Mouse (Mus musculus) kidney, embryonic 16.5 days (tissue): ENCODE data around the gene Olfr996. TPM values are rescaled to one million over a fixed set of nuclear protein-coding genes. Genes with fewer than 3 reads are reported as not detected.
"Not testable (repeated sequence)": the region's sequence is repeated elsewhere in the genome, so short reads cannot be mapped to it uniquely, and the experiment has no call there.

Experiments
- ATAC-seq: fragments of 200-750 bp; cut with Nextera tagmentation; 2 replicates; pipeline ENCODE4 v1.8.0; 2017; ENCODE audit warnings: moderate TSS enrichment; ENCODE audit not compliant: low FRiP score, low TSS enrichment
- H3K27ac ChIP-seq: fragments of 300-500 bp; sonication (generic); 2 replicates; pipeline ENCODE4 v1.5.1; 2014; ENCODE audit warnings: low read length
- H3K27me3 ChIP-seq: fragments of 300-500 bp; sonication (generic); 2 replicates; pipeline ENCODE4 v1.6.1; 2014; ENCODE audit warnings: low read length, control low read depth, mixed read lengths; ENCODE audit not compliant: insufficient read depth
- H3K36me3 ChIP-seq: fragments of 300-500 bp; sonication (generic); 2 replicates; pipeline ENCODE4 v1.6.1; 2014; ENCODE audit warnings: low read length, control low read depth, mixed read lengths; ENCODE audit not compliant: insufficient read depth
- H3K4me1 ChIP-seq: fragments of 300-500 bp; sonication (generic); 2 replicates; pipeline ENCODE4 v1.6.1; 2014; ENCODE audit warnings: low read length, control low read depth, mixed read lengths; ENCODE audit not compliant: insufficient read depth
- H3K4me2 ChIP-seq: fragments of 300-500 bp; sonication (generic); replicated peaks from 2 replicates; pipeline ENCODE4 v1.6.1; 2014; ENCODE audit warnings: low read depth, low read length
- H3K4me3 ChIP-seq: fragments of 300-500 bp; sonication (generic); 2 replicates; pipeline ENCODE4 v1.5.1; 2014; ENCODE audit warnings: mild to moderate bottlenecking, low read length
- H3K9ac ChIP-seq: fragments of 300-500 bp; sonication (generic); replicated peaks from 2 replicates; pipeline ENCODE4 v1.6.1; 2014; ENCODE audit warnings: low read length
- H3K9me3 ChIP-seq: fragments of 300-500 bp; sonication (generic); 2 replicates; pipeline ENCODE4 v1.6.1; 2016; ENCODE audit warnings: low read length, control low read depth
- WGBS: fragments of 180-500 bp; shearing (Covaris S2); extraction: QIAGEN DNeasy Blood & Tissue Kit; methylation state at CpG from one replicate; pipeline ENCODE4 v1.1.7; 2014; 5-methylcytosine and 5-hydroxymethylcytosine counted together
- polyA plus RNA-seq: library from polyadenylated mRNA; unstranded; fragments of >200 nt; fragmentation: Nextera tagmentation; extraction: Ambion mirVana; gene quantifications from 2 replicates; pipeline ENCODE4 v1.2.1, GENCODE M21; 2015

Gene Olfr996
- not detected in 2 replicates for polyA plus RNA-seq

DNA sequence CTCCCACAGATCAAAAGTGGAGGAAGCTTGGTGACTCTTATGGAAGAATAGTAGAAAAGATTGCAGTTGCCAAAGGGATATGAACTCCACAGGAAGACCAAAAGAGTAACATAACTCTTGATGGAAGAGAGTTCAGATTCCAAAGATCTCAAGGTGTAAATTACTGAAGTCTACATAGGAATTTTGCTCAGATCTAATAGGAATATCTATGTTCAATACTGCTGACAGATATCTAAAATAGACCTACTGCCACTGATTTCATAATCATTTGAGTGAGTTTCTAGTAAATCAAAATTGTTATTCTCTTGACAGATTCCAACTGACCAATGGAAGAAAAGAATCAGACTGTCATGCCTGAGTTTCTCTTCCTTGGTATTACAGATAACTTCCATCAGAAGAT is at the start of gene Olfr996:
Gene Olfr996, plus strand, starts transcription at position 301 of the 400 bp plus-strand sequence.
- no peak for ATAC-seq
- Histone ChIP-seq H3K9me3 (no peaks in the 10 kb centered on the region), H3K27ac (no peak within 1 kb of the TSS), H3K4me3 (no peak within 1 kb of the TSS), H3K4me1 (no peaks in the 10 kb centered on the region), H3K9ac (no peak within 1 kb of the TSS), H3K4me2 (no peak within 1 kb of the TSS), H3K27me3 (no peaks in the 10 kb centered on the region), H3K36me3 (no peaks in the 10 kb centered on the region)

DNA sequence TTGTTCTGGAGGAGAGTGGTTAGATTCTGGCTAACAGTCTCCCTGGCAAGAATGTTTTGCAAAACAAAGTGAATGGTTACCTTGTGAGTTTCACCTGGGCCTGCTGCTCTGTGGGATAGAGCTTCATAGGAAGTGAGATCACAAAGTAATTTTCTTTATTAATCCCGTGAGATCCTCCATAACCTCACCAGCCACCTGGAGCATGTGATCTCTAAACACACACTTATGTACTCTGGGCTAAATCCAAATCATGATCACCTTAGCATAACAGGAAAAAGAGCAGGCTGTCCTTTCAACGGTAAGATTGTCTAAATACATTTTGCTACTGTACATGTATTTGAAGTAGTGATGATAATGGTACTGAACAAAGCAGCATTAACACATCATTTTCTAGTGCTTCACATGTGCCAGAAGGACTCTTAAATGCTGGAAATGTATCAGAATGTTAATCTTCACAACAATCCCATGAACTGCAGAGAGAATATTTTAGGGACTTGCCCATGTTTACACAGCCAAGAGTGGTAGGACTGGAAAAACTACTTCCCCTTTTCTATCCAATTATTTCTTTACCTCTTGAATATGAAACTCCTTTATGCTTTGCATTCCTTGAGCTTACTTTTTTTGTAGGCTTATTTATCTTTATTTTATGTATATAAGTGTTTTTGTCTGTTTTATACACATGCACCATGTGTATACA is 46.8 kb upstream of the Olfr996 start:
- H3K9ac ChIP-seq: no peak overlapping the region
- no peak overlapping the region for H3K4me3 ChIP-seq
- 84% methylated on average over 2 of the region's 2 CpGs for WGBS
- ATAC-seq: no peak
- no peaks in the 10 kb centered on the region for H3K9me3 ChIP-seq
- no peaks in the 10 kb centered on the region for H3K36me3 ChIP-seq
- no peaks in the 10 kb centered on the region for H3K27me3 ChIP-seq
- no peak overlapping the region for H3K4me2 ChIP-seq
- H3K4me1 ChIP-seq: no peaks in the 10 kb centered on the region
- H3K27ac ChIP-seq: no peak overlapping the region

DNA sequence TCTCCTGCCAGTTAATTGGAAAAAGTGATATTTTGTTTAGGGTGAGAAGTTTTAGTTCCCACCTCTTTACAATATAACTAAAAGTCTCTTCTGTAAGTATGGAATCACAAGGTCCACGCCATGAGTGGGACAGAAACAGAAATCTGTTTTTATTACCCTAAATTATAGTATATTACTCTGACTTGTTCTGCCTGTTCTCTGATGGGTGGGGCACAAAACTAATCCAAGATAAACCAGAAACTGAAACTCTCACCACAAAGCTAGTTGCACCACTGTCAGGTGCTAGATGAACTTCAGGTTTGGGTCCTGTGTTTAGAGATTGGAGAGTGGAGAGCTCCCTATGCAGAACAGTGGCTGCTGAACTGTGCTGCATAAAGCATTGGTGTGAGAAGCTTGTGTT is 45.1 kb upstream of the Olfr996 start:
- no peak for ATAC-seq
- Histone ChIP-seq H3K9ac (no peak overlapping the region), H3K4me2 (no peak overlapping the region), H3K4me1 (no peaks in the 10 kb centered on the region), H3K4me3 (no peak overlapping the region), H3K27me3 (no peaks in the 10 kb centered on the region), H3K36me3 (no peaks in the 10 kb centered on the region), H3K9me3 (no peaks in the 10 kb centered on the region), H3K27ac (no peak overlapping the region)
- WGBS: 84% methylated on average over 1 of the region's 1 CpGs

DNA sequence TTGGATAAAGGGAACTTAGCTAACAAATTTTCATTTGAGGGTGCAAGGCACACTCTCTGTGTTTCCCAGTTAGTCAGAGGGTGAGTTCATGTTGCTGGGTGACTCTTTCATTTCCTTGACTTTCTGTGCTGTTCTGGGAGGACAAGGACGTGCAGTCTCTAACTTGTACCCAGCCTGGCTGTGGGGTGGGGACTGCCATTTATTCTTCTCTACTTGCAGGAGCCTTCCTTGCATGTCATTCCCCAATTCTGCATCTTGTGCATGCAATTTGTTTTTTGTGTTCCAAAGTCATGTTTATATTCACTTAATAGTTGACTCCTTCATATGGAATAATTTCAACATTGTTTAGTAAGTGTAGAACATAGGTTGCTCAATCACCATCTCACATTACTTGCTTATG is 24.2 kb upstream of the Olfr996 start:
- ATAC-seq: no peak
- no peak overlapping the region for H3K9ac ChIP-seq
- no peak overlapping the region for H3K4me2 ChIP-seq
- 59% methylated on average over 1 of the region's 1 CpGs for WGBS
- no peaks in the 10 kb centered on the region for H3K4me1 ChIP-seq
- no peak overlapping the region for H3K4me3 ChIP-seq
- H3K27me3 ChIP-seq: no peaks in the 10 kb centered on the region
- no peaks in the 10 kb centered on the region for H3K36me3 ChIP-seq
- no peak overlapping the region for H3K27ac ChIP-seq
- H3K9me3 ChIP-seq: no peaks in the 10 kb centered on the region

DNA sequence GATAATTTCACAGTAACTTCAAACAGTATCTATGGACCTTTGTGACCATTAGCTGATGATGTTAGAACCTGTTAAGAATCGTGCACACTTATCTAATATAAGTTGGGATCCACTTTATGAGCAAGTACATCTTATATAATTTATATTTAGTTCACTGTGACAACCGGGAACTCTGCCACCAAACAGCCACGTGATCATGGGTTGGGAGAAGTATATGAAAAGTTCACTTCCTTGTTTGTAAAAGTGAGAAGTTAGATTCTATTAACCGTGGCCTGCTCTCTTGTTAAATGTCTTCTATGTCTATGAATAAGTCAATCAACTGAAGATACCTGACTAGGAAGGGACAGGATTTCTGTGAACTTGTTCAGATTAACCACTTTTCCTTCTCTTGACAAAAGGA is 18.8 kb upstream of the Olfr996 start:
- Histone ChIP-seq H3K9me3 (no peaks in the 10 kb centered on the region), H3K4me1 (no peaks in the 10 kb centered on the region), H3K27ac (no peak overlapping the region), H3K36me3 (no peaks in the 10 kb centered on the region), H3K9ac (no peak overlapping the region), H3K4me2 (no peak overlapping the region), H3K4me3 (no peak overlapping the region), H3K27me3 (no peaks in the 10 kb centered on the region)
- ATAC-seq: no peak
- WGBS: 52% methylated on average over 4 of the region's 4 CpGs

DNA sequence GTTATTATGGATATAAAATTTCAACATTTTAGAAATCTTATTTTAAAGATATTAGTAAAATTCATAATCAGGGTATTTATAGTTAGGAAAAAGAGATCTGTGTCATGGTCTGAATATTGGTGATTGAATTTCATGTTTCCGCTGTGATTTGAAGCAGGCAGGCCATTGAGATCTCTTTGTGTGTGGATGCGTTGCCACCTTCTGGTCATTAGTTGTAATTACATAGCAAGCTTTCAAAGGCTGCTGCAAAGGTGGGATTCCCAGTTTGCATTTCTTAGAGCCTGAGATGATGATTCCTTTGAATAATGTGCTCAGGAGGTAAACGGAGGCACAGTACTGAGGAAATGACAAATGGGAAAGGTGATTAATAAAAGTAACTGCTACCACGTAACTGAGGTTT is 17.8 kb upstream of the Olfr996 start:
- no peak overlapping the region for H3K9ac ChIP-seq
- no peaks in the 10 kb centered on the region for H3K9me3 ChIP-seq
- 22% methylated on average over 4 of the region's 4 CpGs for WGBS
- H3K27ac ChIP-seq: no peak overlapping the region
- no peak for ATAC-seq
- H3K36me3 ChIP-seq: no peaks in the 10 kb centered on the region
- H3K27me3 ChIP-seq: no peaks in the 10 kb centered on the region
- no peaks in the 10 kb centered on the region for H3K4me1 ChIP-seq
- no peak overlapping the region for H3K4me3 ChIP-seq
- no peak overlapping the region for H3K4me2 ChIP-seq

DNA sequence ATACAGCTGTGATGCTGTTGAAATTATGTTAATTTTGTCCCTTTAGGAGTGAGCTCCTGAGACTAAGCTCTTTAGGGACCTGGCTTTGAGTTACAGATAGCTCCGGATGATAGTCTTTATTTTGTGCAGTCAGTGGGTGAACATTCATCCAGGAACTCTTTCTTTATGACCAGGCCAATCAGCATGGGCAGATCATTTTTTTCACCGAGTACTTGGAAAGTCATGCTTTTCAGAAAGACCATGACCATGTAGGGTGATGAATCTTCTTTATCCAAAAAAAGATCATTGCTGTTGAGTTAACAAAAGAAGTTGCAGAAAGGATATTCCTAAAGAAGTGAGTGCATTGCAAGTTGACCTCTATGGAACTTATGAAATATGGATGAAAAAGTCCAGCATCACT is 9.6 kb downstream of the Olfr996 start, which contains the start of gene Olfr998:
Gene Olfr998, plus strand, starts transcription at position 301 of the 400 bp plus-strand sequence.
- not testable (repeated sequence) for H3K36me3 ChIP-seq, H3K4me1 ChIP-seq, ATAC-seq, H3K9me3 ChIP-seq, H3K4me2 ChIP-seq, H3K27ac ChIP-seq, H3K9ac ChIP-seq, H3K27me3 ChIP-seq, H3K4me3 ChIP-seq
- 81% methylated on average over 2 of the region's 2 CpGs for WGBS

DNA sequence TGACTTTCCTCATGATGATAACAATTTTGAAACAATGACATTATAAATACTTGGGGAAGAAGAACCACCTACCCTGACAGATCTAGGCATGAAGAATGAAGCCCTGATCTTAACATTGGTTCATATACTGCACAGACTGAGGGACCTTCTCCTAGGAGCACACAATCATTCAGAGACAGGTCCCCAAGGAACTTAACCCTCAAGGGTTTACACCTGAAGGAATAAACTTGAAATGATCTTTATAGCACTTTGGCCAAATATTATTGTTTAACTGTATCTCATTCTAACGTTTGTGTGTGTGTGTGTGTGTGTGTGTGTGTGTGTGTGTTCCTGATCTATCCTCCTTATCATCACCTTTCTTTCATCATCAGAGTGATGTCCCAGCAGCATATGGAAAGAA is 32.8 kb downstream of the Olfr996 start, which contains the start of gene Olfr1000:
Gene Olfr1000, minus strand, starts transcription at position 101 of the 400 bp plus-strand sequence.
- no peak within 1 kb of the TSS for H3K4me3 ChIP-seq
- 79% methylated on average over 1 of the region's 1 CpGs for WGBS

More for the DNA sequence above, 32.8 kb downstream of the Olfr996 start, which contains the start of gene Olfr1000:
- Histone ChIP-seq H3K27me3 (no peaks in the 10 kb centered on the region), H3K4me2 (no peak within 1 kb of the TSS), H3K27ac (no peak within 1 kb of the TSS), H3K9ac (no peak within 1 kb of the TSS), H3K4me1 (no peaks in the 10 kb centered on the region), H3K9me3 (no peaks in the 10 kb centered on the region), H3K36me3 (no peaks in the 10 kb centered on the region)
- no peak for ATAC-seq

Other genes with a start within 250 kb of the Olfr996 start
- gene Olfr987, start 239.9 kb upstream of the Olfr996 start, polyA plus RNA-seq: not detected in 2 replicates
- not detected in 2 replicates for gene Olfr988, start 216.0 kb upstream of the Olfr996 start, polyA plus RNA-seq
- gene Olfr992, start 169.7 kb upstream of the Olfr996 start, polyA plus RNA-seq: not detected in 2 replicates
- gene Olfr993, start 164.3 kb upstream of the Olfr996 start, polyA plus RNA-seq: not detected in 2 replicates
- gene Olfr994, start 142.8 kb upstream of the Olfr996 start, polyA plus RNA-seq: not detected in 2 replicates
- gene Olfr995, start 135.6 kb upstream of the Olfr996 start, polyA plus RNA-seq: not detected in 2 replicates
- gene 4833423E24Rik, start 60.2 kb upstream of the Olfr996 start, polyA plus RNA-seq: not detected in 2 replicates
- not detected in 2 replicates for gene Olfr998, start 9.7 kb downstream of the Olfr996 start, polyA plus RNA-seq
- gene Olfr1000, start 32.7 kb downstream of the Olfr996 start, polyA plus RNA-seq: not detected in 2 replicates
- not detected in 2 replicates for gene Olfr1002, start 71.5 kb downstream of the Olfr996 start, polyA plus RNA-seq
- not detected in 2 replicates for gene Olfr154, start 85.2 kb downstream of the Olfr996 start, polyA plus RNA-seq
- not detected in 2 replicates for gene Olfr1006, start 99.6 kb downstream of the Olfr996 start, polyA plus RNA-seq
- not detected in 2 replicates for gene Olfr1008, start 110.2 kb downstream of the Olfr996 start, polyA plus RNA-seq
- gene Olfr1009, start 136.2 kb downstream of the Olfr996 start, polyA plus RNA-seq: not detected in 2 replicates
- not detected in 2 replicates for gene Olfr1012, start 183.6 kb downstream of the Olfr996 start, polyA plus RNA-seq
- not detected in 2 replicates for gene Olfr1013, start 187.9 kb downstream of the Olfr996 start, polyA plus RNA-seq
- gene Olfr1014, start 193.5 kb downstream of the Olfr996 start, polyA plus RNA-seq: not detected in 2 replicates
- gene Olfr1015, start 202.8 kb downstream of the Olfr996 start, polyA plus RNA-seq: not detected in 2 replicates
- gene Olfr1016, start 223.3 kb downstream of the Olfr996 start, polyA plus RNA-seq: not detected in 2 replicates
- gene Olfr1018, start 239.3 kb downstream of the Olfr996 start, polyA plus RNA-seq: not detected in 2 replicates